Mouse (Mus musculus) MEL (cell line): ENCODE data around the gene Wdr62. TPM values are rescaled to one million over a fixed set of nuclear protein-coding genes. Genes with fewer than 3 reads are reported as not detected.

Experiments
- DNase-seq: peaks from one replicate; pipeline ENCODE4 v3.0.0; 2011; ENCODE audit warnings: low read depth, low spot score
- H3K27ac ChIP-seq: 2 replicates; pipeline ENCODE4 v1.5.1; 2012; ENCODE audit warnings: low read depth, mild to moderate bottlenecking, control low read depth, low read length, moderate library complexity; ENCODE audit not compliant: control insufficient read depth
- H3K27me3 ChIP-seq, 2 experiments: fragments of 150-350 bp in 1 of 2; sonication (generic) in 1 of 2; 2 replicates each; pipeline ENCODE4 v1.6.1; 2012; ENCODE audit warnings: low read length in 2 of 2, mild to moderate bottlenecking in 2 of 2, improper control_type of control experiment in 1 of 2, moderate library complexity in 1 of 2; ENCODE audit not compliant: insufficient read depth in 2 of 2, control insufficient read depth in 1 of 2
- H3K36me3 ChIP-seq, 2 experiments: 2 replicates each; pipeline ENCODE4 v1.6.1; 2012 to 2014; ENCODE audit warnings: low read length in 2 of 2, improper control_type of control experiment in 1 of 2, inconsistent platforms in 1 of 2, mild to moderate bottlenecking in 1 of 2; ENCODE audit not compliant: insufficient read depth in 2 of 2, control insufficient read depth in 1 of 2
- H3K4me1 ChIP-seq, 2 experiments: fragments of 150-350 bp in 1 of 2; sonication (generic) in 1 of 2; 2 replicates each; pipeline ENCODE4 v1.6.1; 2012; ENCODE audit warnings: low read length in 2 of 2, improper control_type of control experiment in 1 of 2, mild to moderate bottlenecking in 1 of 2; ENCODE audit not compliant: insufficient read depth in 2 of 2, control insufficient read depth in 1 of 2
- H3K4me3 ChIP-seq, 2 experiments: fragments of 150-350 bp in 1 of 2; sonication (generic) in 1 of 2; 2 replicates each; pipeline ENCODE4 v1.5.1; 2012; ENCODE audit warnings: low read depth in 2 of 2, low read length in 2 of 2, mild to moderate bottlenecking in 2 of 2, moderate library complexity in 2 of 2, control low read depth in 1 of 2, improper control_type of control experiment in 1 of 2; ENCODE audit not compliant: control insufficient read depth in 1 of 2, insufficient read depth in 1 of 2
- H3K79me2 ChIP-seq: 2 replicates; pipeline ENCODE4 v1.6.1; 2012; ENCODE audit warnings: mild to moderate bottlenecking, low read length, moderate library complexity; ENCODE audit not compliant: control insufficient read depth, poor library complexity, insufficient read depth
- H3K9ac ChIP-seq: 2 replicates; pipeline ENCODE4 v1.6.1; 2012; ENCODE audit warnings: low read depth, mild to moderate bottlenecking, control low read depth, low read length, moderate library complexity; ENCODE audit not compliant: control insufficient read depth, poor library complexity, severe bottlenecking
- H3K9me3 ChIP-seq: fragments of 150-350 bp; sonication (generic); replicated peaks from 2 replicates; pipeline ENCODE4 v1.6.1; 2012; ENCODE audit warnings: mild to moderate bottlenecking, low read length, improper control_type of control experiment, moderate library complexity; ENCODE audit not compliant: insufficient read depth
- BHLHE40 ChIP-seq: IDR thresholded peaks from 2 replicates; pipeline ENCODE4 v1.6.1; 2012; ENCODE audit warnings: low read depth, mild to moderate bottlenecking, inconsistent platforms, low read length, improper control_type of control experiment, borderline replicate concordance
- CHD2 ChIP-seq: IDR thresholded peaks from 2 replicates; pipeline ENCODE4 v1.6.1; 2011; ENCODE audit warnings: low read length, improper control_type of control experiment
- CTCF ChIP-seq, 3 experiments: IDR thresholded peaks in 2 of 3; conservative IDR thresholded peaks in 1 of 3; 2 replicates each; pipeline ENCODE4 v1.5.1; 2011 to 2012; ENCODE audit warnings: low read length in 3 of 3, low read depth in 2 of 3, mild to moderate bottlenecking in 2 of 3, improper control_type of control experiment in 1 of 3, inconsistent platforms in 1 of 3, mixed read lengths in 1 of 3, moderate library complexity in 1 of 3; ENCODE audit not compliant: control insufficient read depth in 1 of 3, insufficient read depth in 1 of 3, poor library complexity in 1 of 3, severe bottlenecking in 1 of 3
- E2F4 ChIP-seq: IDR thresholded peaks from 2 replicates; pipeline ENCODE4 v1.6.1; 2011; ENCODE audit warnings: low read depth, low read length, improper control_type of control experiment, borderline replicate concordance
- EP300 ChIP-seq, 2 experiments: IDR thresholded peaks; 2 replicates each; pipeline ENCODE4 v1.6.1; 2011; ENCODE audit warnings: improper control_type of control experiment in 2 of 2, low read length in 2 of 2, low read depth in 1 of 2, mild to moderate bottlenecking in 1 of 2
- GABPA ChIP-seq: IDR thresholded peaks from 2 replicates; pipeline ENCODE4 v1.6.1; 2012; ENCODE audit warnings: low read depth, mild to moderate bottlenecking, inconsistent platforms, low read length, improper control_type of control experiment, moderate library complexity
- HCFC1 ChIP-seq: IDR thresholded peaks from 2 replicates; pipeline ENCODE4 v1.6.1; 2012; ENCODE audit warnings: low read depth, mild to moderate bottlenecking, inconsistent platforms, low read length, improper control_type of control experiment, moderate library complexity
- KAT2A ChIP-seq: conservative IDR thresholded peaks from 2 replicates; pipeline ENCODE4 v1.6.1; 2012; ENCODE audit warnings: low read depth, low read length, improper control_type of control experiment, inconsistent platforms
- MAFK ChIP-seq: IDR thresholded peaks from 2 replicates; pipeline ENCODE4 v1.6.1; 2011; ENCODE audit warnings: low read depth, mild to moderate bottlenecking, low read length, improper control_type of control experiment, borderline replicate concordance
- MAZ ChIP-seq: IDR thresholded peaks from 2 replicates; pipeline ENCODE4 v1.6.1; 2012; ENCODE audit warnings: low read depth, mild to moderate bottlenecking, inconsistent platforms, low read length, improper control_type of control experiment
- MXI1 ChIP-seq: IDR thresholded peaks from 2 replicates; pipeline ENCODE4 v1.6.1; 2011; ENCODE audit warnings: mild to moderate bottlenecking, low read depth, low read length, improper control_type of control experiment
- MYB ChIP-seq: IDR thresholded peaks from 2 replicates; pipeline ENCODE4 v1.6.1; 2011; ENCODE audit warnings: mild to moderate bottlenecking, low read depth, low read length, improper control_type of control experiment
- MYC ChIP-seq: IDR thresholded peaks from 2 replicates; pipeline ENCODE4 v1.6.1; 2011; ENCODE audit warnings: low read depth, mild to moderate bottlenecking, low read length, improper control_type of control experiment, moderate library complexity
- NRF1 ChIP-seq: IDR thresholded peaks from 2 replicates; pipeline ENCODE4 v1.6.1; 2014; ENCODE audit warnings: low read depth, mild to moderate bottlenecking, inconsistent platforms, low read length, improper control_type of control experiment, moderate library complexity; ENCODE audit not compliant: poor library complexity, insufficient read depth, severe bottlenecking
- POLR2A ChIP-seq, 2 experiments: IDR thresholded peaks; 2 replicates each; pipeline ENCODE4 v1.6.1; 2011 to 2012; ENCODE audit warnings: low read length in 2 of 2, mild to moderate bottlenecking in 2 of 2, control low read depth in 1 of 2, improper control_type of control experiment in 1 of 2, low read depth in 1 of 2, moderate library complexity in 1 of 2; ENCODE audit not compliant: control insufficient read depth in 1 of 2, insufficient read depth in 1 of 2, poor library complexity in 1 of 2
- POLR2AphosphoS2 ChIP-seq: IDR thresholded peaks from 2 replicates; pipeline ENCODE4 v1.6.1; 2011; ENCODE audit warnings: low read length, improper control_type of control experiment
- POLR2AphosphoS5 ChIP-seq: IDR thresholded peaks from 2 replicates; pipeline ENCODE4 v1.6.1; 2012; ENCODE audit warnings: low read depth, borderline replicate concordance, mild to moderate bottlenecking, inconsistent platforms, low read length, moderate library complexity, mixed read lengths
- RAD21 ChIP-seq: IDR thresholded peaks from 2 replicates; pipeline ENCODE4 v1.6.1; 2011; ENCODE audit warnings: mild to moderate bottlenecking, low read depth, low read length, improper control_type of control experiment
- RCOR1 ChIP-seq: IDR thresholded peaks from 2 replicates; pipeline ENCODE4 v1.6.1; 2012; ENCODE audit warnings: low read depth, mild to moderate bottlenecking, inconsistent platforms, low read length, improper control_type of control experiment
- SIN3A ChIP-seq: IDR thresholded peaks from 2 replicates; pipeline ENCODE4 v1.6.1; 2012; ENCODE audit warnings: low read length, improper control_type of control experiment, inconsistent platforms
- TAL1 ChIP-seq: IDR thresholded peaks from 2 replicates; pipeline ENCODE4 v1.6.1; 2012; ENCODE audit warnings: mild to moderate bottlenecking, inconsistent platforms, low read length, moderate library complexity, mixed read lengths
- TBP ChIP-seq: IDR thresholded peaks from 2 replicates; pipeline ENCODE4 v1.8.0; 2011; ENCODE audit warnings: low read depth, low read length, improper control_type of control experiment
- TCF12 ChIP-seq: IDR thresholded peaks from 2 replicates; pipeline ENCODE4 v1.6.1; 2014; ENCODE audit warnings: low read depth, mild to moderate bottlenecking, inconsistent platforms, low read length, improper control_type of control experiment, moderate library complexity
- UBTF ChIP-seq: IDR thresholded peaks from 2 replicates; pipeline ENCODE4 v1.6.1; 2012; ENCODE audit warnings: low read depth, mild to moderate bottlenecking, inconsistent platforms, low read length, improper control_type of control experiment, moderate library complexity, borderline replicate concordance; ENCODE audit not compliant: insufficient read depth
- USF1 ChIP-seq: IDR thresholded peaks from 2 replicates; pipeline ENCODE4 v1.6.1; 2014; ENCODE audit warnings: low read depth, mild to moderate bottlenecking, inconsistent platforms, low read length, improper control_type of control experiment, moderate library complexity
- ZKSCAN1 ChIP-seq: IDR thresholded peaks from 2 replicates; pipeline ENCODE4 v1.6.1; 2012; ENCODE audit warnings: low read depth, mild to moderate bottlenecking, inconsistent platforms, low read length, improper control_type of control experiment, moderate library complexity
- ZMIZ1 ChIP-seq: IDR thresholded peaks from 2 replicates; pipeline ENCODE4 v1.6.1; 2012; ENCODE audit warnings: low read depth, mild to moderate bottlenecking, inconsistent platforms, low read length, improper control_type of control experiment, moderate library complexity
- ZNF384 ChIP-seq: IDR thresholded peaks from 2 replicates; pipeline ENCODE4 v1.6.1; 2012; ENCODE audit warnings: low read depth, mild to moderate bottlenecking, inconsistent platforms, low read length, improper control_type of control experiment
- polyA plus RNA-seq, 2 experiments: library from polyadenylated mRNA; stranded (reverse) in 1 of 2; unstranded in 1 of 2; fragments of >175 nt in 1 of 2; fragments of >200 nt in 1 of 2; gene quantifications; 2 replicates each; pipeline versions ENCODE4 v1.2.1 to v1.2.4; 2012; ENCODE audit warnings: low replicate concordance in 2 of 2, low read depth in 1 of 2; ENCODE audit not compliant: insufficient read length in 2 of 2, insufficient read depth in 1 of 2, missing spikeins in 1 of 2
- total RNA-seq: library from RNA; depleted of rRNA; stranded (reverse); fragments of 300-350 nt; gene quantifications from 2 replicates; pipeline ENCODE4 v1.2.3, GENCODE M21; 2012

Gene Wdr62
- total and polyA plus RNA-seq, 3 experiments = 6.5 to 44.8 (median 30.5) TPM

- H3K4me3 ChIP-seq = peak overlapping the region; percentile 59 to 81
- H3K27me3 ChIP-seq = no peaks in the 10 kb centered on the region
- no peaks in the 10 kb centered on the region for H3K9me3 ChIP-seq
- peak; percentile 41 for DNase-seq
- peaks cover 0 to 9% of the 10 kb centered on the region in 2 experiments; a peak in 1 of 4 replicates for H3K4me1 ChIP-seq
- no peak overlapping the region; the same call in 1 of the 2 replicates for H3K27ac ChIP-seq
- no peak for TF ChIP-seq TAL1
- peak; percentile 5 to 50 (median 26); a peak in 4 of 6 replicates for TF ChIP-seq CTCF (IDR thresholded peaks at IDR 0.05 in 2 of 3, conservative IDR thresholded peaks at IDR 0.05 in 1 of 3; ENCODE audit: control insufficient read depth in 1 of 3, insufficient read depth in 1 of 3, low read depth in 2 of 3, low read length in 3 of 3, poor library complexity in 1 of 3, severe bottlenecking in 1 of 3)
- no peaks in the 10 kb centered on the region for H3K36me3 ChIP-seq
- H3K79me2 ChIP-seq = peaks cover 7% of the 10 kb centered on the region
- H3K9ac ChIP-seq = peak overlapping the region; percentile 74
These were observed 47.5 kb downstream of the Wdr62 start for GRCm38 (mm10) chr7:30232631-30233148.

DNA sequence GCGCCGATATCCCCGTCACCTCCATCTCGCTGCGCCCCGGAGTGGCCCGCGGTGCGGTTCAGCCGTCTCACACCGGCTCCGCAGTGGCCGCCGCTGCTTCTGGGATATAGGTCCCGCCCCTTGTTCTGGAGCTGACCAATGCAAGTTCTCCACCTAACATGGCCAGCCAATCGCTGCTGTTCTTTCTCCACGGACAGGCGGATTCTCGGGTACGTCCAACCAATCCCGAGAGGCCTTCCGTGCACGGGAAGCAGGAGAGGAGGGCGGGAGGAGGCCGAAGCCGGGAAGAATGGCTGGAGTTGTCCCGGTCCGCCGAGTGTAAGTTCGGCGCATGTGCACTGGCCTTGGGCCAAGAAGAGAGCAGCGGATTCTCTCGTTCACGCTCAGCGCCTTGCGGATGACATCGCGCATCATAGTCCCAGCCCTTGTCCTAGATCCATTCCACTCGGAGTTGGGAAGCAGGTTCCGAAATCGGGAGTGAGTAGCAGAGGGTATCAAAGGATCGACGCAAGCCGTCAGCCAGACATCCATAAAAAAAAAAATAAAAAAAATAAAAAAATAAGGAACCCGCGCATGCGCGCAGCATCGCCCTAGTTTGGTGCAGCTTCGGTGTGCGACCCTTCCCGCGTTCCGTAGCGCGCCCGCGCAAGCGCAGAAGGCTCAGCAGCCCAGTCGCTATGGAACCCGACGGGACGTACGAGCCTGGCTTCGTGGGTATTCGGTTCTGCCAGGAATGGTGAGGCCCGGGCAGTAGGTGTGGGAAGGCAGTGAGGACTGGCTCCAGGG lies 48.4 kb downstream of the Wdr62 start, which contains the start of the genes Polr2i and Tbcb:
TSS of gene Polr2i (plus strand) at position 280 of the 786 bp plus-strand sequence.
TSS of gene Tbcb (minus strand) at position 604 of the 786 bp plus-strand sequence.
- peak within 1 kb of the TSS; percentile 74 to 81 for H3K4me3 ChIP-seq
- H3K27me3 ChIP-seq = no peaks in the 10 kb centered on the region
- H3K27ac ChIP-seq = peak within 1 kb of the TSS; percentile 86
- no peaks in the 10 kb centered on the region for H3K9me3 ChIP-seq
- no peaks in the 10 kb centered on the region for H3K36me3 ChIP-seq
- H3K4me1 ChIP-seq = peaks cover 0 to 9% of the 10 kb centered on the region in 2 experiments; a peak in 1 of 4 replicates
- H3K79me2 ChIP-seq = peaks cover 7% of the 10 kb centered on the region
- peak within 1 kb of the TSS; percentile 83 for H3K9ac ChIP-seq
- peak; percentile 99 for DNase-seq
- TF ChIP-seq RAD21 (no peak), ZNF384 (peak; percentile 97), RCOR1 (no peak), GABPA (no peak), CTCF (IDR thresholded peaks at IDR 0.05 in 2 of 3, conservative IDR thresholded peaks at IDR 0.05 in 1 of 3; ENCODE audit: control insufficient read depth in 1 of 3, insufficient read depth in 1 of 3, low read depth in 2 of 3, low read length in 3 of 3, poor library complexity in 1 of 3, severe bottlenecking in 1 of 3) (no peak), POLR2AphosphoS5 (no peak), USF1 (0 out of 2 replicates have a peak, but pooled peaks have one; percentile 31), BHLHE40 (no peak), MYC (peak; percentile 39; the same call in 1 of the 2 replicates), POLR2AphosphoS2 (no peak), EP300 (IDR thresholded peaks at IDR 0.05; ENCODE audit: low read depth in 1 of 2, low read length in 2 of 2) (no peak), E2F4 (peak; percentile 59; the same call in 1 of the 2 replicates), UBTF (no peak), HCFC1 (peak; percentile 84), MXI1 (peak; percentile 27), NRF1 (peak; percentile 90), TCF12 (peak; percentile 32; the same call in 1 of the 2 replicates), ZMIZ1 (peak; percentile 58), ZKSCAN1 (no peak), CHD2 (peak; percentile 58), MAZ (peak; percentile 54; the same call in 1 of the 2 replicates), POLR2A (IDR thresholded peaks at IDR 0.05; ENCODE audit: control insufficient read depth in 1 of 2, insufficient read depth in 1 of 2, low read depth in 1 of 2, low read length in 2 of 2, poor library complexity in 1 of 2) (peak; percentile 44 to 87; a peak in 2 of 4 replicates), TBP (0 out of 2 replicates have a peak, but pooled peaks have one; percentile 43), MAFK (no peak), SIN3A (peak; percentile 68), MYB (no peak), KAT2A (peak; percentile 44; the same call in 1 of the 2 replicates)
